Comparison of ENCODE assay signal across 8 mouse cellular contexts in the genomic region with DNA sequence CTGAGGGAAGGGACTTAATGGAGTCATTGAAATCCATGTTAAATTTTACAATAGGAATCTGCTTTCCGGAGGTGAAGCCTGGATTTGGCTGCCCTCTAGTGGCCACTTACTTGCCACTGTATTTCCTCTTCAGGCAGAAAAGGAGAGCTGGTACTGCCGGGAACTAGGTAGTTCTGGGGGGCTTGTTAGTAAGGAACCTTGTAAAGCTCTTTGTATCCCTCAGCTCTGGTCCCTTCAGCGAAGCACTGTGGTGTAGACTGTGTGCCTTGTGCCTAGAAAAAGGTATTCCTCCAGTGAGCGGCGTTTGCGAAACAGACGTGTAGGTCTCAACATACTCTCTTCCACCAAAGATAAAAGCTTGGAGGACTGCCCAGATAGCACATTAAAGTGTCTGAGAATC. TPM values are rescaled to one million over a fixed set of nuclear protein-coding genes. Genes with fewer than 3 reads are reported as not detected.
A peak's percentile ranks its signal among the peaks of the same experiment; 100 is the strongest.
DNase-seq lines count a peak whose midpoint lies in the region; ATAC-seq lines count a peak whose summit lies in the region.
"Had no signal": no experiment of that assay in that cellular context is flagged by ENCODE, and none has a peak within 500 bp of the region (broad histone marks: within the 10 kb centered on the region; RNA-seq: fewer than 3 reads in every experiment).

No protein-coding gene starts in this region.

- no peaks in the 10 kb centered on the region for H3K36me3 ChIP-seq in embryonic facial prominence, embryonic 10.5 days (replicated peaks)
- H3K36me3 ChIP-seq in heart, embryonic 16.5 days (ENCODE audit: control insufficient read depth, insufficient read depth): no peaks in the 10 kb centered on the region
- H3K36me3 ChIP-seq: limb, embryonic 15.5 days had no signal

- H3K9ac ChIP-seq in heart, embryonic 16.5 days (ENCODE audit: low read length): no peak overlapping the region
- H3K9ac ChIP-seq: limb, embryonic 15.5 days had no signal

- no peaks in the 10 kb centered on the region for H3K9me3 ChIP-seq in embryonic facial prominence, embryonic 10.5 days
- H3K9me3 ChIP-seq in heart, embryonic 16.5 days (replicated peaks; ENCODE audit: control insufficient read depth, low read length): no peaks in the 10 kb centered on the region
- H3K9me3 ChIP-seq: limb, embryonic 15.5 days had no signal

- H3K4me1 ChIP-seq in embryonic facial prominence, embryonic 10.5 days: no peaks in the 10 kb centered on the region
- no peaks in the 10 kb centered on the region for H3K4me1 ChIP-seq in heart, embryonic 16.5 days (ENCODE audit: control insufficient read depth, insufficient read depth, low read length)

- no peak overlapping the region for H3K27ac ChIP-seq in embryonic facial prominence, embryonic 10.5 days (replicated peaks)
- no peak overlapping the region for H3K27ac ChIP-seq in heart, embryonic 16.5 days (ENCODE audit: low read length)
- H3K27ac ChIP-seq: limb, embryonic 15.5 days had no signal

- DNase-seq in ES-CJ7 (ENCODE audit: low read depth, low spot score): peak; percentile 74
- DNase-seq in adrenal gland, postnatal 14 days: peak; percentile 74
- peak; percentile 75 for DNase-seq in embryonic facial prominence, embryonic 10.5 days (ENCODE audit: low spot score)
- peak; percentile 68 to 86 for DNase-seq in kidney, postnatal 36 days
- peak; percentile 59 for DNase-seq in lung, postnatal 25 days (ENCODE audit: low spot score)
- peak; percentile 71 to 79 for DNase-seq in right cerebral cortex, postnatal 10 days (ENCODE audit: low spot score in 2 of 2)

- H3K4me2 ChIP-seq in heart, embryonic 16.5 days (ENCODE audit: low read depth, low read length): peak overlapping the region; percentile 53
- H3K4me2 ChIP-seq: limb, embryonic 15.5 days had no signal

- H3K27me3 ChIP-seq in embryonic facial prominence, embryonic 10.5 days (replicated peaks; ENCODE audit: low read depth, poor library complexity, severe bottlenecking): peaks cover 33% of the 10 kb centered on the region
- H3K27me3 ChIP-seq in heart, embryonic 16.5 days (ENCODE audit: control insufficient read depth, insufficient read depth, low read length): peaks cover 8% of the 10 kb centered on the region; the same call in 1 of the 2 replicates

- no peak overlapping the region for H3K4me3 ChIP-seq in embryonic facial prominence, embryonic 10.5 days
- H3K4me3 ChIP-seq in heart, embryonic 16.5 days (ENCODE audit: low read length): no peak overlapping the region
- H3K4me3 ChIP-seq: limb, embryonic 15.5 days had no signal

- 44% methylated on average over 7 of the region's 7 CpGs for WGBS in embryonic facial prominence, embryonic 10.5 days
- WGBS in heart, embryonic 16.5 days: 22% methylated on average over 7 of the region's 7 CpGs

- no peak for ATAC-seq in heart, embryonic 16.5 days (replicated peaks; ENCODE audit: extremely low read depth, insufficient read depth, low FRiP score)

RNA-seq across cellular contexts. Expression of a gene that starts 5.4 kb away (rescaled TPM):
- total RNA-seq in adrenal gland, postnatal 14 days (2021): 0.67 TPM in 1 of 2 replicates, not detected in the other
- not detected in 2 replicates for polyA plus RNA-seq in embryonic facial prominence, embryonic 10.5 days (2016; fragmentation: Nextera tagmentation; extraction: Ambion mirVana)
- polyA plus RNA-seq in heart, embryonic 16.5 days (2015; fragmentation: Nextera tagmentation; extraction: Ambion mirVana): not detected in 2 replicates
- polyA plus RNA-seq: limb, embryonic 15.5 days had no signal

RNA-seq across cellular contexts. Expression of a gene that starts 10.7 kb away (rescaled TPM):
- 15.7 and 20.8 TPM in 2 replicates for total RNA-seq in adrenal gland, postnatal 14 days (2021)
- 0.08 and 0.24 TPM in 2 replicates for polyA plus RNA-seq in embryonic facial prominence, embryonic 10.5 days (2016; fragmentation: Nextera tagmentation; extraction: Ambion mirVana)
- polyA plus RNA-seq in heart, embryonic 16.5 days (2015; fragmentation: Nextera tagmentation; extraction: Ambion mirVana): 0.20 and 0.21 TPM in 2 replicates
